Mouse (Mus musculus): ENCODE data around the gene Fam160a2.

GRCm38 (mm10) chr7:105406322-105406721, 6.5 kb upstream of the Fam160a2 start:
- TF ChIP-seq CTCF (conservative IDR thresholded peaks at IDR 0.05; ENCODE audit: low read length) (no peak), POU5F1 (IDR thresholded peaks at IDR 0.05; ENCODE audit: borderline replicate concordance, low read length) (no peak)
